ENCODE assay signal across 16 mouse cellular contexts in the genomic region with DNA sequence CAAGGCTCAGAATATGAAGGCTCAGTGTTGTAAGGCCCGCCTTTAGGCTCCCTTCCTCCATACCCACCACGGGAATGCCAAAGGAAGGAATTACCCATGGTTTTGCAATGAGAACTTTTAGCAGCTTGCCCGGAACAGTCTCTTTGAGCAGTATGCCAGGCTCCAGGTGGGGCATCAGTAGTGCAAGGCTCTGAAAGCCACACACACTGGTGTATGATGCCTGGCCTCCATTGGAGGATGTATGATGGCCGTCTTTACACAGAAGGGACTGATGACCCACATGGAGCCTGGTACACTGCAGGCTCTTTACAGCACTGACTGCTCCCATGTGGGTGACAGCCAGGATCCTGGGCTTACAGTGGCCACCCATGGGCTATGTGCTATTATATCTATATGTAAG. TPM values are rescaled to one million over a fixed set of nuclear protein-coding genes. Genes with fewer than 3 reads are reported as not detected.
A peak's percentile ranks its signal among the peaks of the same experiment; 100 is the strongest.
DNase-seq lines count a peak whose midpoint lies in the region; ATAC-seq lines count a peak whose summit lies in the region.
"Had no signal": no experiment of that assay in that cellular context is flagged by ENCODE, and none has a peak within 500 bp of the region (broad histone marks: within the 10 kb centered on the region; RNA-seq: fewer than 3 reads in every experiment).

No protein-coding gene starts in this region.

- no peak for ATAC-seq in cerebellum, adult (ENCODE audit: insufficient number of reproducible peaks, low FRiP score, low TSS enrichment)
- ATAC-seq: activated CD4-positive, CD25-positive, alpha-beta regulatory T cell, adult 4 months; forebrain, embryonic 14.5 days; forebrain, postnatal 0 days; intestine, postnatal 0 days had no signal

- peak; percentile 64 for DNase-seq in cerebellum, adult 11-12 months
- DNase-seq in cerebellum, adult 9-10 months: peak; percentile 62
- no peak for DNase-seq in cerebellum, adult 11 months
- DNase-seq in cerebellum, postnatal 25 days: peak; percentile 58 to 60
- DNase-seq in adrenal gland, adult 8-10 months: no peak
- DNase-seq: adrenal gland, postnatal 10 days; adrenal gland, postnatal 36 days; forebrain, postnatal 0 days; gastrocnemius, adult 2 months; gastrocnemius, postnatal 14 days; heart, adult 11 months; kidney, adult 2 months had no signal

RNA-seq across cellular contexts. Expression of gene Slc36a1, which starts 57.0 kb away (rescaled TPM):
- 10 to 100 TPM; 24.4 to 27.7 (median 24.6) TPM for total RNA-seq in adrenal gland, adult 8-10 months (2022)

Comparison
In these comparisons a context has a peak if more than half of its experiments do, and no peak if none do; other contexts are left out.
1. DNase-seq: peak in cerebellum, adult 11-12 months (single experiment), cerebellum, adult 9-10 months (single experiment) and cerebellum, postnatal 25 days (2 of 2); none in cerebellum, adult 11 months (single experiment) and adrenal gland, adult 8-10 months (single experiment).